Mouse (Mus musculus) lung, adult 18-20 months (tissue): ENCODE results near the gene Gm9268.
"Not testable (repeated sequence)": the region's sequence is repeated elsewhere in the genome, so short reads cannot be mapped to it uniquely, and the experiment has no call there.

Experiments used
- DNase-seq, 2 experiments: peaks; one replicate each; pipeline ENCODE4 v3.0.0; 2022; ENCODE audit warnings: mixed read lengths in 2 of 2

Gene Gm9268

DNA sequence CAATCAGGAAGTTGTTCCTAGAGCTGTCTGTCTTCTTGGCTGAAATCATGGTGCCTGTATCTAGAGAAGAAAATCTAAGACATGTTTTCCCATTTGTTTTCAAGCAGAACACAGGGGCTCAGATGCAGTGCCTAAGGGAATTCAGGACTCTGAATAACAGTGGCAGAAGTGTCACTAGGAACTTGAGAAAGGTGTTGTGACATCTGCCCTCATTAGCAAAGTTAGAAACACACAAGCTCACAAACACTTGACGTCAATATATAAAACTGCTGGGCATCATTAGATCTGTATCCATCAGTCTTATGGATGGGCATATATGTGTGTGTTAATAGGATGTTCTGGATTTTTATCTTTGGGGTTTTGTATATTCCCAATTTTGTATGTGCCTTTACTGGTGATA, at the start of gene Gm9268:
Gene Gm9268, plus strand, starts transcription at position 301 of the 400 bp plus-strand sequence.
- DNase-seq, result not testable (repeated sequence)

- peak; percentile 11 to 19 for DNase-seq
Measured at GRCm38 (mm10) chr7:42980098-42980497, 38.5 kb upstream of the Gm9268 start.

GRCm38 (mm10) chr7:42980739-42981138, 37.8 kb upstream of the Gm9268 start:
- no peak for DNase-seq

GRCm38 (mm10) chr7:43077831-43078230, 59.3 kb downstream of the Gm9268 start:
- DNase-seq, result no peak
